Mouse (Mus musculus): ENCODE results near the gene Asf1b. TPM values are rescaled to one million over a fixed set of nuclear protein-coding genes. Genes with fewer than 3 reads are reported as not detected.
A peak's percentile ranks its signal among the peaks of the same experiment; 100 is the strongest.
"Not testable (repeated sequence)": the region's sequence is repeated elsewhere in the genome, so short reads cannot be mapped to it uniquely, and the experiment has no call there.

The Asf1b gene
- polyA plus RNA-seq, 1 experiment from 2014 or later: 10.7 TPM

- DNase-seq (ENCODE audit: low spot score): peak; percentile 75
- H3K9ac ChIP-seq: peak overlapping the region; percentile 81
- WGBS: 1% methylated on average over 57 of the region's 92 CpGs
- peaks cover 28% of the 10 kb centered on the region for H3K36me3 ChIP-seq (replicated peaks; ENCODE audit: control insufficient read depth, insufficient read depth)
- peak overlapping the region; percentile 81 for H3K27ac ChIP-seq
- peak overlapping the region; percentile 86 for H3K4me2 ChIP-seq (replicated peaks)
- no peaks in the 10 kb centered on the region for H3K9me3 ChIP-seq (ENCODE audit: control insufficient read depth, low read length)
- H3K4me1 ChIP-seq (replicated peaks; ENCODE audit: control insufficient read depth, insufficient read depth, low read length): peaks cover 19% of the 10 kb centered on the region
- H3K27me3 ChIP-seq (ENCODE audit: control insufficient read depth, insufficient read depth, low read length): peaks cover 16% of the 10 kb centered on the region
- peak; percentile 18 for ATAC-seq (ENCODE audit: low FRiP score)
- peak overlapping the region; percentile 60 for H3K4me3 ChIP-seq (replicated peaks; ENCODE audit: low read length)
Observed at GRCm38 (mm10) chr8:83998231-83999056, 43.1 kb downstream of the Asf1b start.

GRCm38 (mm10) chr8:83999057-83999705 lies 43.9 kb downstream of the Asf1b start:
- Histone ChIP-seq H3K4me2 (replicated peaks) (peak overlapping the region; percentile 86), H3K4me1 (replicated peaks; ENCODE audit: control insufficient read depth, insufficient read depth, low read length) (peaks cover 25% of the 10 kb centered on the region), H3K27me3 (ENCODE audit: control insufficient read depth, insufficient read depth, low read length) (peaks cover 16% of the 10 kb centered on the region), H3K27ac (no peak overlapping the region), H3K36me3 (replicated peaks; ENCODE audit: control insufficient read depth, insufficient read depth) (peaks cover 25% of the 10 kb centered on the region), H3K4me3 (replicated peaks; ENCODE audit: low read length) (peak overlapping the region; percentile 60), H3K9ac (peak overlapping the region; percentile 81), H3K9me3 (ENCODE audit: control insufficient read depth, low read length) (no peaks in the 10 kb centered on the region)
- ATAC-seq (ENCODE audit: low FRiP score): no peak
- 70% methylated on average over 16 of the region's 16 CpGs for WGBS
- DNase-seq (ENCODE audit: low spot score): no peak

GRCm38 (mm10) chr8:83999825-84000224 lies 44.5 kb downstream of the Asf1b start:
- Histone ChIP-seq H3K9ac (0 out of 2 replicates have a peak overlapping the region, but pooled peaks have one; percentile 81), H3K9me3 (ENCODE audit: control insufficient read depth, low read length) (no peaks in the 10 kb centered on the region), H3K27ac (no peak overlapping the region), H3K4me2 (replicated peaks) (no peak overlapping the region), H3K36me3 (replicated peaks; ENCODE audit: control insufficient read depth, insufficient read depth) (peaks cover 24% of the 10 kb centered on the region), H3K4me1 (replicated peaks; ENCODE audit: control insufficient read depth, insufficient read depth, low read length) (peaks cover 27% of the 10 kb centered on the region), H3K4me3 (replicated peaks; ENCODE audit: low read length) (no peak overlapping the region), H3K27me3 (ENCODE audit: control insufficient read depth, insufficient read depth, low read length) (peaks cover 16% of the 10 kb centered on the region)
- no peak for ATAC-seq (ENCODE audit: low FRiP score)
- DNase-seq (ENCODE audit: low spot score): no peak
- WGBS: 96% methylated on average over 2 of the region's 2 CpGs

GRCm38 (mm10) chr8:84001281-84002000 lies 46.1 kb downstream of the Asf1b start, which contains the start of gene 1700067K01Rik:
TSS of gene 1700067K01Rik (plus strand) at chr8:84001502.
- peak within 1 kb of the TSS; percentile 17; the same call in 1 of the 2 replicates for H3K4me2 ChIP-seq (replicated peaks)
- ATAC-seq (ENCODE audit: low FRiP score) (no peak), DNase-seq (ENCODE audit: low spot score) (no peak)
- 15% methylated on average over 61 of the region's 61 CpGs for WGBS
- H3K4me3 ChIP-seq (replicated peaks; ENCODE audit: low read length): no peak within 1 kb of the TSS
- H3K9ac ChIP-seq: 0 out of 2 replicates have a peak within 1 kb of the TSS, but pooled peaks have one; percentile 11
- no peaks in the 10 kb centered on the region for H3K9me3 ChIP-seq (ENCODE audit: control insufficient read depth, low read length)
- peaks cover 16% of the 10 kb centered on the region for H3K36me3 ChIP-seq (replicated peaks; ENCODE audit: control insufficient read depth, insufficient read depth)
- H3K4me1 ChIP-seq (replicated peaks; ENCODE audit: control insufficient read depth, insufficient read depth, low read length): peaks cover 29% of the 10 kb centered on the region
- H3K27me3 ChIP-seq (ENCODE audit: control insufficient read depth, insufficient read depth, low read length): peaks cover 16% of the 10 kb centered on the region
- no peak within 1 kb of the TSS for H3K27ac ChIP-seq

GRCm38 (mm10) chr8:84002957-84003611 lies 47.8 kb downstream of the Asf1b start:
- Histone ChIP-seq H3K27ac (no peak overlapping the region), H3K9me3 (ENCODE audit: control insufficient read depth, low read length) (no peaks in the 10 kb centered on the region), H3K4me1 (replicated peaks; ENCODE audit: control insufficient read depth, insufficient read depth, low read length) (peaks cover 27% of the 10 kb centered on the region), H3K4me3 (replicated peaks; ENCODE audit: low read length) (no peak overlapping the region), H3K36me3 (replicated peaks; ENCODE audit: control insufficient read depth, insufficient read depth) (peaks cover 16% of the 10 kb centered on the region), H3K9ac (no peak overlapping the region), H3K27me3 (ENCODE audit: control insufficient read depth, insufficient read depth, low read length) (peaks cover 16% of the 10 kb centered on the region), H3K4me2 (replicated peaks) (no peak overlapping the region)
- WGBS: 53% methylated on average over 12 of the region's 12 CpGs
- ATAC-seq (ENCODE audit: low FRiP score) (no peak), DNase-seq (ENCODE audit: low spot score) (no peak)

GRCm38 (mm10) chr8:84003612-84004246 lies 48.4 kb downstream of the Asf1b start:
- ATAC-seq (ENCODE audit: low FRiP score) (no peak), DNase-seq (ENCODE audit: low spot score) (no peak)
- Histone ChIP-seq H3K4me2 (replicated peaks) (peak overlapping the region; percentile 83), H3K4me3 (replicated peaks; ENCODE audit: low read length) (peak overlapping the region; percentile 44), H3K9ac (peak overlapping the region; percentile 64; the same call in 1 of the 2 replicates), H3K36me3 (replicated peaks; ENCODE audit: control insufficient read depth, insufficient read depth) (peaks cover 16% of the 10 kb centered on the region), H3K27ac (no peak overlapping the region), H3K27me3 (ENCODE audit: control insufficient read depth, insufficient read depth, low read length) (peaks cover 16% of the 10 kb centered on the region), H3K9me3 (ENCODE audit: control insufficient read depth, low read length) (no peaks in the 10 kb centered on the region), H3K4me1 (replicated peaks; ENCODE audit: control insufficient read depth, insufficient read depth, low read length) (peaks cover 23% of the 10 kb centered on the region)
- WGBS: 75% methylated on average over 6 of the region's 6 CpGs

- Histone ChIP-seq H3K9me3 (ENCODE audit: control insufficient read depth, low read length) (no peaks in the 10 kb centered on the region), H3K27me3 (ENCODE audit: control insufficient read depth, insufficient read depth, low read length) (peaks cover 16% of the 10 kb centered on the region), H3K9ac (peak overlapping the region; percentile 64), H3K36me3 (replicated peaks; ENCODE audit: control insufficient read depth, insufficient read depth) (peaks cover 11% of the 10 kb centered on the region; the same call in 1 of the 2 replicates), H3K27ac (peak overlapping the region; percentile 52), H3K4me1 (replicated peaks; ENCODE audit: control insufficient read depth, insufficient read depth, low read length) (peaks cover 14% of the 10 kb centered on the region), H3K4me2 (replicated peaks) (peak overlapping the region; percentile 83), H3K4me3 (replicated peaks; ENCODE audit: low read length) (peak overlapping the region; percentile 44)
- ATAC-seq (ENCODE audit: low FRiP score): peak; percentile 84
- DNase-seq (ENCODE audit: low spot score): peak; percentile 90
- under 1% methylated on average over 30 of the region's 30 CpGs for WGBS
Observed at GRCm38 (mm10) chr8:84004533-84005201, 49.4 kb downstream of the Asf1b start.

GRCm38 (mm10) chr8:84005502-84005901 lies 50.2 kb downstream of the Asf1b start:
- 94% methylated on average over 7 of the region's 7 CpGs for WGBS
- not testable (repeated sequence) for H3K4me2 ChIP-seq (replicated peaks); DNase-seq (ENCODE audit: low spot score)

More at GRCm38 (mm10) chr8:84005502-84005901, 50.2 kb downstream of the Asf1b start:
- not testable (repeated sequence) for ATAC-seq (ENCODE audit: low FRiP score); H3K4me3 ChIP-seq (replicated peaks; ENCODE audit: low read length); H3K9me3 ChIP-seq (ENCODE audit: control insufficient read depth, low read length); H3K27ac ChIP-seq; H3K9ac ChIP-seq; H3K36me3 ChIP-seq (replicated peaks; ENCODE audit: control insufficient read depth, insufficient read depth)
- Histone ChIP-seq H3K4me1 (replicated peaks; ENCODE audit: control insufficient read depth, insufficient read depth, low read length) (peaks cover 14% of the 10 kb centered on the region), H3K27me3 (ENCODE audit: control insufficient read depth, insufficient read depth, low read length) (peaks cover 20% of the 10 kb centered on the region)

Measured in hindbrain, embryonic 14.5 days (tissue).